Mouse (Mus musculus): ENCODE measurements at regions not wholly inside any gene's neighbourhood (a gene's known extent, or its start where the extent isn't known, plus 50 kb on each side); places are given as distances from the start of the nearest gene placed in this dataset.

DNA sequence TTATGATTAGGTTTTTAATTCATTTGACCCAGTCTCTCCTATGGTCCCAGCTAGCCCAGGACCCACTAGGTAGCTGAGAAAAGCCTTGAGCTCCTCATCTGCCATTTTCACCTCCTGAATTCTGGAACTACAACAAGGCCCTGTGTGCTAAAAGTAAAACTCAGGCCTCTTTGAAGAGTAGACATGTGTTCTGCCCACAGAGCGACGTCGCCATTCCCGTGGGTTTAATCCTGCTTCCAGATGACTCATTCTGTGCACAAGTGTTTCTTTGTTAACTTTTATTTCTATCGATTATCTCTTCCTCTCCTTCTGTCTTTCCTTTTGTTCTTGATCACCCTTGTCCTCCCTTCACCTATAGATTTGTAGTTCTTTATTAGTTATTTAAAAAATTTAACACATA lies 1046.7 kb upstream of the Apob start:
- Histone ChIP-seq H3K36me3 (no peaks in the 10 kb centered on the region), H3K4me1 (replicated peaks) (no peaks in the 10 kb centered on the region), H3K4me3 (no peak overlapping the region), H3K27ac (replicated peaks) (no peak overlapping the region), H3K27me3 (no peaks in the 10 kb centered on the region), H3K4me2 (no peak overlapping the region), H3K9ac (no peak overlapping the region), H3K9me3 (no peaks in the 10 kb centered on the region)
- 82% methylated on average over 5 of the region's 5 CpGs for WGBS
- no peak for ATAC-seq (ENCODE audit: low read depth)

DNA sequence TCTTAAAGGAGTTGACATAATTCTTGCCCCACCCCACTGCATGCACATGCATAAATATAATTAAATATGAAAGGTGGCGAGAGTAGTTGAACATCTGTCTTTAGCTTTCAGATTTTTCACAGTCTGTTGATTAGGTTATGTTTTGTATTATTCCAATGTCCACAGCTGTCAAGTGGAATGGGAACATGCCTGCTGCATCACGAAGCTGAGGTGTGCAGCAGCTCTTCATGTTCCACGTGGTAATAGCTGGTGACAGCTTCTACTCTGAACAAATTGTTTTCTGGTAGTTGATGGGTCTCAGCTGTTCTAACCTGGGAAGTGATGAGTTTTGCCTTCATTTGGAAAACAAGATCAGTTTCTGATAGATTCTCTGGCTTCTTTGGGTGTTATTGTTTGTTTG lies 1020.8 kb upstream of the Apob start:
- H3K27me3 ChIP-seq = no peaks in the 10 kb centered on the region
- no peak overlapping the region for H3K4me2 ChIP-seq
- no peaks in the 10 kb centered on the region for H3K4me1 ChIP-seq (replicated peaks)
- no peaks in the 10 kb centered on the region for H3K36me3 ChIP-seq
- H3K27ac ChIP-seq (replicated peaks) = no peak overlapping the region
- no peaks in the 10 kb centered on the region for H3K9me3 ChIP-seq
- no peak overlapping the region for H3K4me3 ChIP-seq
- ATAC-seq (ENCODE audit: low read depth) = no peak
- 86% methylated on average over 3 of the region's 3 CpGs for WGBS
- no peak overlapping the region for H3K9ac ChIP-seq

DNA sequence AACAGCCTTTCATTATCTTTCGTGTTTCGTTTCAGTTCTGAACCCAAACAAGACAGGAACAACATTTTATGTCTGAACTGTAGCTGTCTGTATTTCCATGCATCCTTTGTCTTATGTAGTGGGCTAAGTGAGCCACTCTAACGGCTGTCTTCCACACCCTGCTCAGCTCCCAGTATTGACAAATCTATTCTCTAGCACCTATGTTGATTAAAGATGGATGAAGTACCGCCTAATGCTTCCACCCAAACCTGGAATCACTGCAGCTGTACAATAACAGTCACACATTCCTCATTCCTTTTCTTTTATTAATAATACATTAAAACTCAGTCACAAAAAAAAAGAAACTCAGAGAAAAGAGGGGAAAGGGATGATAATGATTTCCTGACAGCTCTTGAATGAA lies 992.8 kb upstream of the Apob start:
- no peak overlapping the region for H3K4me2 ChIP-seq
- H3K27ac ChIP-seq (replicated peaks) = no peak overlapping the region
- no peak overlapping the region for H3K9ac ChIP-seq
- H3K27me3 ChIP-seq = no peaks in the 10 kb centered on the region
- H3K4me1 ChIP-seq (replicated peaks) = no peaks in the 10 kb centered on the region
- ATAC-seq (ENCODE audit: low read depth) = no peak
- H3K36me3 ChIP-seq = no peaks in the 10 kb centered on the region
- H3K4me3 ChIP-seq = no peak overlapping the region
- WGBS = 76% methylated on average over 4 of the region's 4 CpGs
- no peaks in the 10 kb centered on the region for H3K9me3 ChIP-seq

DNA sequence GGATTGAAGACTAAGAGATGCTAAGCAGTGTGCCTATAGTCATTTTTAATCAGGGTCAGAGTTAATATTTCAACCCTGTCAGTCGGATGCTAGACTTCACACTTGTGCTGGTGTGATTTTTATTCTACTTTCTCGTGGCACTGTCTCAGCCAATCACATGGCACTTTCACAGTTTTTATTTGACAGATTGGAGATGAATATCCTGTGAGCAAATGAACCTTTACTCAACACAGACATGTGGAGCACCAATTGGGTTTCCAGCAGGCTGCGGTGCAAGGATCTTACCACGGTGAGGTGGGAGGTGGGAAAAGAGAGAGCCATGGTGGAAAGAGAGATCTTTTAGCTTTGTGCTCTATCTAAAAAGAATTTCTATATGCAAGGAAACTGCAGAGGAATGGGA lies 949.0 kb upstream of the Apob start:
- Histone ChIP-seq H3K4me2 (no peak overlapping the region), H3K4me1 (replicated peaks) (no peaks in the 10 kb centered on the region), H3K36me3 (no peaks in the 10 kb centered on the region), H3K9ac (no peak overlapping the region), H3K27me3 (no peaks in the 10 kb centered on the region), H3K27ac (replicated peaks) (no peak overlapping the region), H3K9me3 (no peaks in the 10 kb centered on the region), H3K4me3 (no peak overlapping the region)
- 81% methylated on average over 4 of the region's 4 CpGs for WGBS
- no peak for ATAC-seq (ENCODE audit: low read depth)

DNA sequence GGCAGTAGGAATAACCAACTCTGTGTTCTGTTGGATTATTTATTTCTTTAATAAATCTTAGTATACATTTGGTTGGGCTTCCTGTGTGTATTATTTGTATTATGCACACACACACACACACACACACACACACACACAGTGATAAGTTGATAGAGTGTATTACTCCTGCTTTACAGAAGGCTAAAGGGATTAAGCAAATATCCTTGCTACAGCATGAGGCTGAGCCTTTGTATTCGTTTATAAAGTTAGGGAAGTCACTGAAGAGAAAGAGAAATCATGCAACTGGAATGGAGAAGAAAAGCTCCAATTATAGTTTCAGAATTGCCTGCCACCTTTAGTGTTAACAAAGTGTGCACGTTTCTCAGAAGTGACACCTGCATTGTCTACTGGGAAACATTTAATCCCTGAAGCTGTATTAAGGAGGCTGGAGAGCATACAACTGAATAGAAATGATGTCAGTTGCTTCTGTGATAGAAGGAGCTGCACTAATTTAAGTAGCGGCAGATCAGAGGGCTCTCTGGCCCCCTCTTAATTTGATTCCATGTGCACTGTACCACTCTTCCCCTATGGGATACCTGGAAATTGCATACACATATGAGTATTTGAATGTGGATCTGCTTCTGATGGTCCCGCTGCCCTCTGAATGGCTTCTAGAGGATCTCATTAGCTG lies 947.9 kb upstream of the Apob start:
- H3K4me3 ChIP-seq = no peak overlapping the region
- no peak for ATAC-seq (ENCODE audit: low read depth)
- no peaks in the 10 kb centered on the region for H3K4me1 ChIP-seq (replicated peaks)
- no peak overlapping the region for H3K9ac ChIP-seq
- no peak overlapping the region for H3K27ac ChIP-seq (replicated peaks)
- no peak overlapping the region for H3K4me2 ChIP-seq
- H3K27me3 ChIP-seq = no peaks in the 10 kb centered on the region
- H3K36me3 ChIP-seq = no peaks in the 10 kb centered on the region
- H3K9me3 ChIP-seq = no peaks in the 10 kb centered on the region
- WGBS = 60% methylated on average over 4 of the region's 4 CpGs

DNA sequence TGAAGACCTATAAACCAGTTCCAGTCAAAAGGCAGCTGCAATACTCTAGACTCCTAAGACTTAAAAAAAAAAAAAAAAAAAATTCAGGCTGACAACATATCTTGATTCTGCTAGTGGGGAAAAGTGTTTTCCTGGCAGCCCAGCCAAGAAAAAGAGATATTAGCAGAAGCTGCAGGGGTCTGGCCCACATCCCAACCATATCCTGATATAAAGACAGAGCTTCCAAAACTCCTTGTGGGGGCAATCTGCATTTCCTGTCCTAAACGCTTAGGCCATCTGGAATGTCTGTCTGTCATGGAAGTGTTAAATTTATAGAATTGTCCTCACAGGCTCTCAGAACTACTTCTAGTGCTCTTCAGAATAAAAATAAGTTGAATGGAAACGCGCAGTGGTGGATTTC lies 926.7 kb upstream of the Apob start:
- no peak for ATAC-seq (ENCODE audit: low read depth)
- Histone ChIP-seq H3K4me3 (no peak overlapping the region), H3K9ac (no peak overlapping the region), H3K9me3 (no peaks in the 10 kb centered on the region), H3K27me3 (no peaks in the 10 kb centered on the region), H3K4me1 (replicated peaks) (no peaks in the 10 kb centered on the region), H3K27ac (replicated peaks) (no peak overlapping the region), H3K4me2 (no peak overlapping the region), H3K36me3 (no peaks in the 10 kb centered on the region)
- 73% methylated on average over 3 of the region's 3 CpGs for WGBS

DNA sequence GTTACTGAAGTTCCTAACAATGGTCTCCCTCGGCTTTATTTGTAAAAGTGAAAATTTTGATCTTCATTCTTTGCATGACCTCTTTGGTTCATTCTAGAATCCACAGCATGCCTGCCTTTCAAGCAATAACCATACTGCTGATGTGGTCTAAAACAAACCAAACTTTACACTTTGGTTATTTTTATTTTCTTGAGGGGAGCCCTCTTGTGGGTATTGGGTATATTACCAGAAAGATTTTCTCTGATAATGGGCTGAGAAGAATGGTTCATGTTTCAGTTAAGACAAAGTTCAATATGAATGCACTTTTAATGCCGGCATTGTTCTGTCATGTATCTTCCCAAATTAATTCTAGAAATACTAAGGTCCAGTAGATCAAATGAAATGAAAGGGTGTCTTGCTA lies 922.9 kb upstream of the Apob start:
- Histone ChIP-seq H3K4me1 (replicated peaks) (no peaks in the 10 kb centered on the region), H3K9me3 (no peaks in the 10 kb centered on the region), H3K27me3 (no peaks in the 10 kb centered on the region), H3K4me3 (no peak overlapping the region), H3K36me3 (no peaks in the 10 kb centered on the region), H3K9ac (no peak overlapping the region), H3K27ac (replicated peaks) (no peak overlapping the region), H3K4me2 (no peak overlapping the region)
- ATAC-seq (ENCODE audit: low read depth) = no peak
- 87% methylated on average over 2 of the region's 2 CpGs for WGBS

DNA sequence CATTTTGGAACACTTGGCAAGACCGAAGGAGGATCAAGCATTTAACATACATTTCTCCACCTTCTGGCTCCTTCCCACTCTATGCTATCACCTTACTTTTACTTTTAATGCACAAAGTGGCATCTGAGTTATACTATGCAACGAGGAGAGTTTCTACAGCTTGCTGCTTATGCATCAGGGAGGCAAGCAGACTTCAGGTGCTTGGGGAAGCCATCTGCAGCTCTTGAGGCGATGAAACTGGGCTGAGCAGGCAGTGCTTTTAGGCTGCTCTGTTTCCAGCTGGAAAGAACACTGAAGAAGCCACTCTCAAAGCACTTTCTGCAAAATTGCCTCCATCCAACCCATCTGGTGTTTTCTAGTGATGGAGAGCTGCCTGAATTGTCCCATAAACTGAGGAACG lies 882.9 kb upstream of the Apob start:
- Histone ChIP-seq H3K4me1 (replicated peaks) (no peaks in the 10 kb centered on the region), H3K4me2 (no peak overlapping the region), H3K9me3 (no peaks in the 10 kb centered on the region), H3K27me3 (no peaks in the 10 kb centered on the region), H3K27ac (replicated peaks) (no peak overlapping the region), H3K9ac (no peak overlapping the region), H3K4me3 (no peak overlapping the region), H3K36me3 (no peaks in the 10 kb centered on the region)
- 73% methylated on average over 4 of the region's 4 CpGs for WGBS
- no peak for ATAC-seq (ENCODE audit: low read depth)

DNA sequence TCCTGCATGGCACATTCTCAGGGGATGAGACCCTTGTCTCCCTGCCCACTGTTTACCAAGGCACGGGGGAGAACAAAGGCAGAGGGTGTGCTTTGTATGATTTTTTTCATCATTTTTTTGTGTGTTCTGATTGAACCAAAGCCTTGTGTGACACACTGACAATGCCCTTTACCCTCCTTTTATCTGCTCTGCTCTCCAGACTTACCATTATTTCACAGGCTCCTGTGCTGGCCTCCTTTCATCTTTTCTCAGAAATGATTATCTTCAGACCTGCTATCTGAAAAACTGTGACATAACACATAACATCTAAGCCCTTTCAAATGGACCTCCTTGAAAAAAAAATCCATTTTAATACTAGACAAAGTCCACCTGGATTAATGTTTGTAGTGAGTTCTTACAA lies 882.0 kb upstream of the Apob start:
- ATAC-seq (ENCODE audit: low read depth) = no peak
- no peak overlapping the region for H3K27ac ChIP-seq (replicated peaks)
- H3K4me3 ChIP-seq = no peak overlapping the region
- H3K9me3 ChIP-seq = no peaks in the 10 kb centered on the region
- H3K27me3 ChIP-seq = no peaks in the 10 kb centered on the region
- H3K4me2 ChIP-seq = no peak overlapping the region
- H3K9ac ChIP-seq = no peak overlapping the region
- no peaks in the 10 kb centered on the region for H3K36me3 ChIP-seq
- WGBS = 29% methylated on average over 1 of the region's 1 CpGs
- no peaks in the 10 kb centered on the region for H3K4me1 ChIP-seq (replicated peaks)

DNA sequence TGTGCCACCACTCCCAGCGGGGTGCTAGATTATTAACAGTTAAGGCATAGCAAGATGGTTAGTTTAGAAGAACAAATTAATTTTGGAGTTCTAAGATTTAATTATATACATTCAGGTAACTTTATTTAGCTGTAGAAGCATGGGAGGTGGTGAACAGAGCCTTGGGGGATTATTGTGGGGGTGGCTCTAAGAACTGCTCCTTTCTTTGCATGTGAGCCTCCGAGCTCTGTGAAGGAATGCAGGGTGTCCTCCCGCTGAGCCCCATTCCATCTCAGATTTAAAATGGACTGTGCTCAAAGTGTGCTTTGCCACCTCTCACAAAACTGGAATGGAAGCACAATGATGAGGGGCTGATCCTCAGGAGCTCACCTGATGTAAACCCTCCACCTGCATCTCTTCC lies 881.2 kb upstream of the Apob start:
- H3K27ac ChIP-seq (replicated peaks) = no peak overlapping the region
- H3K27me3 ChIP-seq = no peaks in the 10 kb centered on the region
- H3K9me3 ChIP-seq = no peaks in the 10 kb centered on the region
- H3K4me1 ChIP-seq (replicated peaks) = no peaks in the 10 kb centered on the region
- H3K36me3 ChIP-seq = no peaks in the 10 kb centered on the region
- no peak overlapping the region for H3K9ac ChIP-seq
- WGBS = 76% methylated on average over 3 of the region's 3 CpGs
- H3K4me2 ChIP-seq = no peak overlapping the region
- no peak for ATAC-seq (ENCODE audit: low read depth)
- no peak overlapping the region for H3K4me3 ChIP-seq

DNA sequence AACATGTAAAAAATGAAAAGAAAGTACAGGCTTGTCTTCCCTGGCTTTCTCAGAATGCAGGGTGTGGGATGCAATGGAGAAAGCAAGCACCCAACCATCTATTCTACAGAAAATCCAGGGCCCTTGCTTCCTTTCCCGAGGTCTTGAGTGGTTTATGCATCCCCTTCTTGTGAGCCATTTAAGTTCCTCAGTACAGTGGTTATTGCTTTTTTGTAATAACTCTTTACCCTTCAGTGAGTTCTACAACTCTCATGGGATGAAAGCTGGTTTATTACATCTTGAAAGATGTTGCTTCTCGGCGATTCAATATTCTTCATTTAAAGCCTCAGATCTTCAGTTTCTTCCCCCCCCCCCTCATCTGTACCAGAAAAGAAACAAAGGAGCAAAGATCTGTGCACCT lies 838.4 kb upstream of the Apob start:
- Histone ChIP-seq H3K9ac (no peak overlapping the region), H3K36me3 (no peaks in the 10 kb centered on the region), H3K4me2 (no peak overlapping the region), H3K9me3 (no peaks in the 10 kb centered on the region), H3K4me1 (replicated peaks) (no peaks in the 10 kb centered on the region), H3K4me3 (no peak overlapping the region), H3K27me3 (no peaks in the 10 kb centered on the region), H3K27ac (replicated peaks) (peak overlapping the region; percentile 42; the same call in 1 of the 2 replicates)
- 51% methylated on average over 3 of the region's 3 CpGs for WGBS
- no peak for ATAC-seq (ENCODE audit: low read depth)
